Mouse (Mus musculus): Measurements from ENCODE around the gene B4galnt2. TPM values are rescaled to one million over a fixed set of nuclear protein-coding genes. Genes with fewer than 3 reads are reported as not detected.
A peak's percentile ranks its signal among the peaks of the same experiment; 100 is the strongest.
"Not testable (repeated sequence)": the region's sequence is repeated elsewhere in the genome, so short reads cannot be mapped to it uniquely, and the experiment has no call there.

Gene B4galnt2
- 0.09 and 0.16 TPM in 2 replicates for polyA plus RNA-seq (2016; fragmentation: Nextera tagmentation; extraction: Ambion mirVana)

- Histone ChIP-seq H3K27me3 (replicated peaks; ENCODE audit: low read depth, poor library complexity, severe bottlenecking) (peaks cover 91% of the 10 kb centered on the region), H3K36me3 (replicated peaks) (no peaks in the 10 kb centered on the region), H3K27ac (replicated peaks) (no peak within 1 kb of the TSS), H3K9me3 (no peaks in the 10 kb centered on the region), H3K4me1 (peaks cover 18% of the 10 kb centered on the region), H3K4me3 (peak within 1 kb of the TSS; percentile 45)
- under 1% methylated on average over 35 of the region's 35 CpGs for WGBS
- DNase-seq (ENCODE audit: low spot score): peak; percentile 60
Measured at GRCm38 (mm10) chr11:95914571-95914991, at the start of gene B4galnt2. Gene B4galnt2, minus strand, starts transcription at chr11:95914891.

GRCm38 (mm10) chr11:95963304-95963703 is 48.6 kb upstream of the B4galnt2 start:
- Histone ChIP-seq H3K27me3 (replicated peaks; ENCODE audit: low read depth, poor library complexity, severe bottlenecking) (no peaks in the 10 kb centered on the region), H3K4me3 (no peak overlapping the region), H3K4me1 (peaks cover 10% of the 10 kb centered on the region), H3K36me3 (replicated peaks) (peaks cover 98% of the 10 kb centered on the region), H3K27ac (replicated peaks) (no peak overlapping the region), H3K9me3 (no peaks in the 10 kb centered on the region)
- no peak for DNase-seq (ENCODE audit: low spot score)
- 72% methylated on average over 7 of the region's 7 CpGs for WGBS

- H3K4me3 ChIP-seq: no peak overlapping the region
- no peak for DNase-seq (ENCODE audit: low spot score)
- no peaks in the 10 kb centered on the region for H3K27me3 ChIP-seq (replicated peaks; ENCODE audit: low read depth, poor library complexity, severe bottlenecking)
- peaks cover 80% of the 10 kb centered on the region for H3K36me3 ChIP-seq (replicated peaks)
- H3K27ac ChIP-seq (replicated peaks): no peak overlapping the region
- no peaks in the 10 kb centered on the region for H3K9me3 ChIP-seq
- peaks cover 20% of the 10 kb centered on the region for H3K4me1 ChIP-seq
- 63% methylated on average over 6 of the region's 6 CpGs for WGBS
Measured at GRCm38 (mm10) chr11:95959152-95959551, 44.5 kb upstream of the B4galnt2 start.

DNA sequence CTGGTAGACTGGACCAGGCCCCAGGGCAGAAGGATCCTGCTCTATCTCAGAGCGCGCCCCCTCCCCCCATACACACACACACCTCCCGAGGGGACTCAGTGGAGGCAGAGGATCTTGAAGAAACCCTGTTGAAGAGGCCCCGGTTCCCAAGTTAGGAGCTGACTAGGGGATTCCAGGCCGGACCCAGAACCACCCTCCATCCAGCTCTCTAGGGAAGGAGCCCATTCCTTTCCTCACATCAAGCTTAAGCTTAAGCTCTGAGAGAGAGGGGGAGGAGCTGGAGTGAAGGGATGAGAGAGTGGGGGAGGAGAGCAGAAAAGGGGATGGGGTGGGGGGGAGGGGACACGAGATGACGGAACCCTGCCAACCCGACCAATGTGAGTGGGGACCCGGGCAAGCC is 43.6 kb upstream of the B4galnt2 start:
- no peak overlapping the region for H3K27ac ChIP-seq (replicated peaks)
- peaks cover 20% of the 10 kb centered on the region for H3K4me1 ChIP-seq
- H3K9me3 ChIP-seq: no peaks in the 10 kb centered on the region
- no peak overlapping the region for H3K4me3 ChIP-seq
- DNase-seq (ENCODE audit: low spot score): no peak
- no peaks in the 10 kb centered on the region for H3K27me3 ChIP-seq (replicated peaks; ENCODE audit: low read depth, poor library complexity, severe bottlenecking)
- peaks cover 72% of the 10 kb centered on the region for H3K36me3 ChIP-seq (replicated peaks)
- WGBS: 61% methylated on average over 9 of the region's 9 CpGs

DNA sequence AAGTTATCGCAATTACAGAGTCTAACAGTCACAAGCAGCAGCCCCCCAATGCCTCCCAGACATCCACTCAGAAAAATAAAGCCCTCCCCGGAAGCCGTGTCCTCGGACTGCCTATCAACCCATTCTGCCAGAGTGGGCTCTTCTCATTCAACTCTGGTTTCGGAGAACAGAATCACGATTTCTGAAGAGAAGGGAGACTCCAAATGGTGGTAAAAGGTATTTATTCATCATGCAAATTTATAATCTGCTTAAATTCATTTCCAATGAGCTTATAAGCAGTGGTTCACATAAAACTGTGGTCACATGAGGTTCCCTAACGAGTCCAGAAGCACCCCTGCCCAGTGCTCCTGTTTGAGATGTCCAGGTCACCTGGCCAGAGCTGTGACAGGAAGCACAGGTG is 42.7 kb upstream of the B4galnt2 start:
- H3K36me3 ChIP-seq (replicated peaks): peaks cover 63% of the 10 kb centered on the region

DNA sequence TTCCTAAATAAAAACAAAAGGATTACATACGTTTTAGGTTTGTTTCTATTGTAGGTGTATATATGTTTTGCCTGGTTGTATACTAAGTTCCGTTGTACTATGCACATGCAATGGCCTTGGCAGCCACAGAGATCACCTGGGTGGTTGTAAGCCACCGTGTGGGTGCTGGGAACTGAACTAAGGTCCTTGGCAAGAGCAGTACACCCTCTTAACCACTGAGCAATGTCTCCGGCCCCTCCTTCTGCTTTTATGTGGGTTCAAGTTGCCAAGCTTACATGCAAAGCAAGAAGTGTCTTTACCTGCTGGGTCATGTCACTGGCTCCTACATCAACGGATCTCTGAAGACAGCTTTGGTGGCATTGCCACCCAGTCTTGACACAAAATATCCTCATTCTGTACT is 38.6 kb upstream of the B4galnt2 start:
- no peak for DNase-seq (ENCODE audit: low spot score)
- Histone ChIP-seq H3K27ac (replicated peaks) (no peak overlapping the region), H3K9me3 (no peaks in the 10 kb centered on the region), H3K4me3 (no peak overlapping the region), H3K27me3 (replicated peaks; ENCODE audit: low read depth, poor library complexity, severe bottlenecking) (no peaks in the 10 kb centered on the region), H3K4me1 (peaks cover 10% of the 10 kb centered on the region), H3K36me3 (replicated peaks) (peaks cover 23% of the 10 kb centered on the region)
- 85% methylated on average over 5 of the region's 5 CpGs for WGBS

More for the DNA sequence above, 42.7 kb upstream of the B4galnt2 start:
- Histone ChIP-seq H3K4me1 (peaks cover 20% of the 10 kb centered on the region), H3K27me3 (replicated peaks; ENCODE audit: low read depth, poor library complexity, severe bottlenecking) (no peaks in the 10 kb centered on the region), H3K9me3 (no peaks in the 10 kb centered on the region), H3K4me3 (no peak overlapping the region), H3K27ac (replicated peaks) (no peak overlapping the region)
- no peak for DNase-seq (ENCODE audit: low spot score)
- 81% methylated on average over 7 of the region's 7 CpGs for WGBS

DNA sequence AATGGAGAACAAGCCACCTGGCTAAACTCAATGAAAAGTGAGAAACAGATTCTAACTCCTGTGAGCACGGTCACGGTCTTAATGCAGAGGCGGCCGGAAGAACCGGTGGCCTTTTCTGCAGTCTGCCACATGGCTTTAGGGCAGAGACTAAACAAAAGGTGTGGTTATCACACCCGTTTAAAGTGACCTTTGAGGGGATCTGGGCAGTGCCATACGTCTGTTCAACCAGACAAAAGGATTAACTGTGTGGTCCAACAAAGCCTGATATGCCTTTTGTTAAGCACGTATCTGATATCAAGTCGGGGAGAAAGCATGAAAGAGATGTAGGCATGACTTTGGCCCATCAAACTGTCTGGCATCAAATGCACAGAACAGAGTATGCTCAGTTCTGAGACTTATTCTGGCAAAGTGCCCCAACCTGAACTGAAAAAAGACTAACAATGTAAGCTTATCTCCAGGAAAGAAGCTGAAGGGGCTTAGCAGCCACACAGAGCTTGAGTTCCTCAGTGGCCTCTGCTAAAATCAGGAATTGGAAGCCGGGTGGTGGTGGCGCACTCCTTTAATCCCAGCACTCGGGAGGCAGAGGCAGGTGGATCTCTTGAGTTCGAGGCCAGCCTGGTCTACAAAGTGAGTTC is 31.3 kb upstream of the B4galnt2 start:
- 68% methylated on average over 13 of the region's 13 CpGs for WGBS
- no peaks in the 10 kb centered on the region for H3K27me3 ChIP-seq (replicated peaks; ENCODE audit: low read depth, poor library complexity, severe bottlenecking)
- no peaks in the 10 kb centered on the region for H3K4me1 ChIP-seq

GRCm38 (mm10) chr11:95939828-95940507 is 25.3 kb upstream of the B4galnt2 start:
- H3K4me1 ChIP-seq: no peaks in the 10 kb centered on the region
- WGBS: 43% methylated on average over 11 of the region's 11 CpGs
- no peak overlapping the region for H3K4me3 ChIP-seq
- DNase-seq (ENCODE audit: low spot score): peak; percentile 45
- no peaks in the 10 kb centered on the region for H3K36me3 ChIP-seq (replicated peaks)
- H3K27me3 ChIP-seq (replicated peaks; ENCODE audit: low read depth, poor library complexity, severe bottlenecking): no peaks in the 10 kb centered on the region
- H3K27ac ChIP-seq (replicated peaks): no peak overlapping the region
- H3K9me3 ChIP-seq: no peaks in the 10 kb centered on the region

More for the DNA sequence above, 31.3 kb upstream of the B4galnt2 start:
- H3K9me3 ChIP-seq: no peaks in the 10 kb centered on the region
- no peak overlapping the region for H3K4me3 ChIP-seq
- no peaks in the 10 kb centered on the region for H3K36me3 ChIP-seq (replicated peaks)
- no peak overlapping the region for H3K27ac ChIP-seq (replicated peaks)
- DNase-seq (ENCODE audit: low spot score): no peak

DNA sequence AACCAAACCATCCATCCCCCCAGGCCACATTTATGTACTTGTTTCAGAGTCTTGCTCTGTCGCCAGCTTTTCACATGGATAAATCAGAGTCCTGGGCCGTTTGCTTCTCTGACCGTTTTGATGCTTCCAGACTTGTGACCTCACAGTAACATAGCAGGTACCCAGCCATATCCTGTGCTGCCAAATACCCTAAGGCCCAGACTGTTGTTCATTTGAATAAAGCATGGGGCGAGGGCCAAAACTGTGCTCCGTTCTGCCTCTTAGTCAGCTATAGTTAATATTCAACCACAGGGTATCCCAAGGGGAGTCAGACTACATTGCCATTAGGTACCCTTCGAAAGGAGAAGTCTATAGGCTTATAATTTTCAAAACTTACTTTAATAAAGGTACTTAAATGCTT is 21.7 kb upstream of the B4galnt2 start:
- H3K9me3 ChIP-seq: no peaks in the 10 kb centered on the region
- 86% methylated on average over 6 of the region's 6 CpGs for WGBS
- no peaks in the 10 kb centered on the region for H3K4me1 ChIP-seq
- H3K4me3 ChIP-seq: no peak overlapping the region
- H3K27ac ChIP-seq (replicated peaks): no peak overlapping the region
- DNase-seq (ENCODE audit: low spot score): no peak
- H3K36me3 ChIP-seq (replicated peaks): no peaks in the 10 kb centered on the region
- H3K27me3 ChIP-seq (replicated peaks; ENCODE audit: low read depth, poor library complexity, severe bottlenecking): no peaks in the 10 kb centered on the region

DNA sequence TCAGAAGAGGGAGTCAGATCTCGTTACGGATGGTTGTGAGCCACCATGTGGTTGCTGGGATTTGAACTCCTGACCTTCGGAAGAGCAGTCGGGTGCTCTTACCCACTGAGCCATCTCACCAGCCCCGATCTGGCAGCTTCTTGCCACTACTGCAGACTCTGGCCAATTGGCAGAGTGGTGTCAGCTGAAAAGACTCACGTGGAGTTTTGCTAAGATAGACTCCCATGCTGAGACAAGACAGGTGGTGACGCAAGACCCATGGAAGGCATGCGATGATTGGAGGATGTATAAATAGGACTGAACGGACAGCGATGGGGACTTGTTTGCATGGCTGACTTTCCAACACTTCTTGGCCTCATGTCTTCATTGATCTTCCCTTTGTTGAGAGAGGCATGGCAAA is 17.5 kb upstream of the B4galnt2 start:
- not testable (repeated sequence) for DNase-seq (ENCODE audit: low spot score); H3K4me1 ChIP-seq; H3K27ac ChIP-seq (replicated peaks); H3K4me3 ChIP-seq; H3K9me3 ChIP-seq; H3K36me3 ChIP-seq (replicated peaks); H3K27me3 ChIP-seq (replicated peaks; ENCODE audit: low read depth, poor library complexity, severe bottlenecking)
- 88% methylated on average over 10 of the region's 10 CpGs for WGBS

- Histone ChIP-seq H3K9me3 (peaks cover 15% of the 10 kb centered on the region; the same call in 1 of the 2 replicates), H3K4me1 (peaks cover 4% of the 10 kb centered on the region), H3K27ac (replicated peaks) (no peak overlapping the region), H3K4me3 (no peak overlapping the region), H3K36me3 (replicated peaks) (no peaks in the 10 kb centered on the region), H3K27me3 (replicated peaks; ENCODE audit: low read depth, poor library complexity, severe bottlenecking) (peaks cover 27% of the 10 kb centered on the region)
- 70% methylated on average over 4 of the region's 4 CpGs for WGBS
- DNase-seq (ENCODE audit: low spot score): no peak
Measured at GRCm38 (mm10) chr11:95926398-95926797, 11.7 kb upstream of the B4galnt2 start.

DNA sequence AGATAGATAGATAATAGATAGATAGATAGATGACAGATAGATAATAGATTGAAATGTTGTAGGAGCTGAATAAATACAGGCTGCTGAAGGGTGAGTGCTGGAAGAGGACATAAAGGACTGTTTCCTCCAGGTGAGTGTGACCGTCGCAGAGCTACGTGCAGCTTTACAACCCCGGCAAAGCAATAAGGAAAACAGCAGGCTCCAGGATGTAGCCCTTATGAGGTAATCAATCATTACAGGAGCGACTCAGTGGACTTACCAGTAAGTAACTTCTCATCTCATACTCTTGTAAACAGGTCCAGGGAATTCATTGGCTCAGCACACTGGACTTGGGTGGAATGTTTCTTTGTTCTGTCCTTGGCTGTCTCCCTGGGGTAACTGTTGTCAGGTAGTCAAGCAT is 11.3 kb upstream of the B4galnt2 start:
- H3K4me1 ChIP-seq: peaks cover 4% of the 10 kb centered on the region
- no peak for DNase-seq (ENCODE audit: low spot score)

DNA sequence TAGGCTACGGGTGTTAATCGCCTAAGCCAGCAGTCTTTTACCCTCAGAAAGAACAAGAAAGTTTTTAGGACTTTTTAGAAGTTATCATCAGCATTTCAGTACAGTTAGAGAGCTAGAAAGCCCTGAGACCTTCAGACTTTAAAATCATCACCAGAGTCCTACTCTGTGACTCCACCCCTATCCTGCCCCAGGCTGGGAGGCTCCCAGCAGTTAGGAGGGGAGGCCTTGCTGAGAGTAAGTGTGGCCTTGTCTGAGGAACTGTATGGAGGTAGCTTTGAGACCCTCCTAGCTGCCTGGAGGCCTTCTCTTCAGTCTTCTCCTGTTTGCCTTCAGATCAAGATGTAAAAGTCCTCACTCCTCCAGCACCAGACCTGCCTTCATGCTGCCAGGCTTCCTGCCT is 9.5 kb upstream of the B4galnt2 start:
- peaks cover 4% of the 10 kb centered on the region for H3K4me1 ChIP-seq
- peaks cover 15% of the 10 kb centered on the region; the same call in 1 of the 2 replicates for H3K9me3 ChIP-seq
- no peak overlapping the region for H3K4me3 ChIP-seq
- peaks cover 42% of the 10 kb centered on the region for H3K27me3 ChIP-seq (replicated peaks; ENCODE audit: low read depth, poor library complexity, severe bottlenecking)
- no peak overlapping the region for H3K27ac ChIP-seq (replicated peaks)
- WGBS: 8% methylated on average over 2 of the region's 2 CpGs
- no peak for DNase-seq (ENCODE audit: low spot score)
- no peaks in the 10 kb centered on the region for H3K36me3 ChIP-seq (replicated peaks)

More for the DNA sequence above, 11.3 kb upstream of the B4galnt2 start:
- Histone ChIP-seq H3K36me3 (replicated peaks) (no peaks in the 10 kb centered on the region), H3K27ac (replicated peaks) (no peak overlapping the region), H3K27me3 (replicated peaks; ENCODE audit: low read depth, poor library complexity, severe bottlenecking) (peaks cover 31% of the 10 kb centered on the region), H3K9me3 (peaks cover 15% of the 10 kb centered on the region; the same call in 1 of the 2 replicates), H3K4me3 (no peak overlapping the region)
- WGBS: 90% methylated on average over 5 of the region's 5 CpGs
